Mouse (Mus musculus): ENCODE results near the gene Erg.

Gene Erg

DNA sequence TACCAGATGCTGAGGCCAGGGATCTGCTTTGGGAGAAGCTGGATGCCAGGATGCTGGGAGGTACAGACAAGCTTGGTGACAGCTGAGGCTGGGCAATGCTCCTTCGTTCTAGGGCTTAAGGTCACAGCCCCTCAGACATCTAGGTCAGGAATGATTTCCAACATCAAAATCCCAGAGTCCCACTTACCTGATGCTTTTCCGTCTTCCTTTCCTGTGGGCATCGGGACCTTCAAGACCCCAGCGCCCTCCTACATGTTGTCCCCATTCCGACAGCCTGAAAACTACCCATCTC, at the start of gene Erg:
TSS of gene Erg (minus strand) at position 283 of the 292 bp plus-strand sequence.
- TF ChIP-seq GATA4 (IDR thresholded peaks at IDR 0.05; ENCODE audit: insufficient replicate concordance, low read length) = no peak

DNA sequence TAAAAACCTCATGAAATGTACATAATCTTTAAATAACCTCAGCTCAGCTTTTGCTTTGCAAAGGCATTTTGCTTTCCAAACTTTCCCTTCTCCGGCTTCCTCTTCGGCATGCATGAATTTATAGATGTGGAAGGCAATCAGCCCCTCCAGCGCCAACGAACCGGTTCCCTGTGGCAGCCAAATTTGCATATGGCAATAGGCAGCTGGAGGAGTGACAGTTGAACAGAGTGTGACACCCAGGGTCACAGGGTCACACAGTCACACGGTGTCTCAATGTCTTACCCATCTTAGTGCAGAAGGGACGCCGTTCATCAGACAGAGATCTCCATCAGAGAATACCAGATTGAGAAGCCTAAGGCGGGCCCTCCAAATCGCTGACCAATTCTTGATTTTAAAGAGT, 45.4 kb upstream of the Erg start:
- no peak for TF ChIP-seq GATA4 (IDR thresholded peaks at IDR 0.05; ENCODE audit: insufficient replicate concordance, low read length)

GRCm38 (mm10) chr16:95623876-95624770, 37.7 kb upstream of the Erg start:
- TF ChIP-seq GATA4 (IDR thresholded peaks at IDR 0.05; ENCODE audit: insufficient replicate concordance, low read length) = no peak

GRCm38 (mm10) chr16:95623056-95623455, 36.7 kb upstream of the Erg start:
- TF ChIP-seq GATA4 (IDR thresholded peaks at IDR 0.05; ENCODE audit: insufficient replicate concordance, low read length) = no peak

DNA sequence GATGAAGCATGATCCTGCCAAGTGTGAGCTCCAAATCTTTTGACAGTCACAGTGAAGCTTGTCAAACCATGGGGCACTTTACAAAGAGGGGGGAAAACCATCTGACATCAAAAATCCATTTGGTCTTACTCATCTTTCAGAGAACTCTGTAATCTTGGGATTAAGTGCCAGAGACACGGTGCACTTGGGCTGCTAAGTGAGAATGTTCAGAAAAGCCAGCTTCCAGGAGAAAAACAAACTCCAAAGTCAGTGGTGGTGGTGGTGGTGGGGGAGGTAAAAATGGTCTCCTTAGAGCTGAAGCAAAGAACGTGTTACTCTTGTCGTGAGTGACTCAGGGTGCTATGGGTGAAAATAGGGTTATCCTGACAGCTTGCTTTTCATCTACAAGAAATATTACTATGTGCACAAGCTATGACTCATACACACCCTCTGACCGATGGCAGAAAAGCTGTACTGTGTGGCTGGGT, 33.5 kb upstream of the Erg start:
- no peak for TF ChIP-seq GATA4 (IDR thresholded peaks at IDR 0.05; ENCODE audit: insufficient replicate concordance, low read length)

DNA sequence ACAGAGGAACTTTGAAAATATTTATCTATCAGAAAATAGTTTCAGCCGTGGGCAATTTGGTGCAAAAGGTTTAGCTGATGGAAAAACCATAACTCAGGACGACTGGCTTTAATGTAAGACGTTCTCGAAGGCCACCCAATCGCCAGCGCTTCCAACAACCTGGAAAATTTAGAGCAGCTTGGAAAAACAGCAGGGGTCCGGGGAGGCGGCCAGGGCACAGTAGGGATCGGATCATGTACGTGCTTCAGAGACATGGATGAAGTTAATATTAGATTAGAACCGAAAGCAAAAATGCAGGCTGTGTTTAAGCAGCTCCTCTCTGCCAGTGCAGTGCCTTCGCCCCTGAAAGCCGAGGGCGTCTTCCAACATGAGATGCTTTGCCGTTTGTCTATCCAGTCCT, 31.8 kb upstream of the Erg start:
- TF ChIP-seq GATA4 (IDR thresholded peaks at IDR 0.05; ENCODE audit: insufficient replicate concordance, low read length) = no peak

- TF ChIP-seq GATA4 (IDR thresholded peaks at IDR 0.05; ENCODE audit: insufficient replicate concordance, low read length) = no peak
Observed at GRCm38 (mm10) chr16:95617720-95618119, 31.3 kb upstream of the Erg start.

DNA sequence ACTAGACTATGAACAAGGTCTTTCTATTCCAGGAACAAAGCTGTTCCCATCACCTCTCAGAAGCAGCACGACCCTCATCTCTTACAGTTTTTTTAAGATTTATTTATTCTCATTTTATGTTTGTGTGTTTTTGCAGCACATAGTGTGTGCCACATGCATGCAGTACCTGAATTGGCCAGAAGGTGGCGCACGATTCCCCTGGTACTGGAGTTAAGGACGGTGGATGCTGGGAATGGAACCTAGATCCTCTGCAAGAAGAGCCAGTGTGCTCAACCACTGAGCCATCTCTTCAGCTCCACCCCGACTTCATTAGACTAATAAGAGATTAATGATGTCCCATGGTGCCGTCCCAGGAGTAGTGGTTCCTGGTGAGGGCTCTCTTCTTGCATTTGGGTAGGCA, 29.2 kb upstream of the Erg start:
- no peak for TF ChIP-seq GATA4 (IDR thresholded peaks at IDR 0.05; ENCODE audit: insufficient replicate concordance, low read length)

- TF ChIP-seq GATA4 (IDR thresholded peaks at IDR 0.05; ENCODE audit: insufficient replicate concordance, low read length) = no peak
Observed at GRCm38 (mm10) chr16:95614482-95614881, 28.1 kb upstream of the Erg start.

DNA sequence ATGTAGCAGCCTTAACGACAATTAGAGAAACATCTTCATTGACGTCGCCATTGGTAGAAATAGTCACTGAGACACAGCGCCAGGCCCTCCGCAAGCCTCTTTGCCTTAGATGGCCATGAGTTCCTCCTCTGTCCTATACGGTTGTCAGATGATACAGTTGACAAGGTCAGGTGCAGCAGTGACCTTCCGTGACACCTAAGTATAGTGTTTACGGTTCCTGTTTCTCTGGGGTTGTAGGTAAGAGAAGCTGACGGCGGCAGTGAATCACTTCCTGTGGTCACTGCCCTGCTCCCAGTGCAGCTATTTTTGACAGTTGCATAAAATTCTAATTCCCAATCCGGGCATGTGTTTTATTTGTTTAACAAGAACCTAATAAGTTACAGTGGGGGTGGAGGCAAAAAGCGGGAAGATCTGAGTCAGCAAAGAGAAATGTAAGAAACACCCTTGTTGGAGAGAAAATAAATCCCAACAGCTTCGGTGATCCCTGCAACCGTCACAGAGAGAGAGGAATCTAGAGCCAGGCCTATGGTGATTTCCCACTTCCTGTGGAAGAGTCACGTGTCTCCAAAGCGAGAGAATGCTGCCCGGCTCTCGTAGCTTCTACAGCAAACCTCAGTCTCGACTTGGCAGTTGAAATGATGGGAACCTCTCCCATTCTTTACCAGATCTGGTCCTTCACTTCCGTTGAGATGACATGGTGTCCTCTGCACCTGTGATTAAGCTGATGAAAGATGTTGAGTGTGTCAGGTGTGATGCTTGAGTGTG, 25.8 kb upstream of the Erg start:
- TF ChIP-seq GATA4 (IDR thresholded peaks at IDR 0.05; ENCODE audit: insufficient replicate concordance, low read length) = no peak

DNA sequence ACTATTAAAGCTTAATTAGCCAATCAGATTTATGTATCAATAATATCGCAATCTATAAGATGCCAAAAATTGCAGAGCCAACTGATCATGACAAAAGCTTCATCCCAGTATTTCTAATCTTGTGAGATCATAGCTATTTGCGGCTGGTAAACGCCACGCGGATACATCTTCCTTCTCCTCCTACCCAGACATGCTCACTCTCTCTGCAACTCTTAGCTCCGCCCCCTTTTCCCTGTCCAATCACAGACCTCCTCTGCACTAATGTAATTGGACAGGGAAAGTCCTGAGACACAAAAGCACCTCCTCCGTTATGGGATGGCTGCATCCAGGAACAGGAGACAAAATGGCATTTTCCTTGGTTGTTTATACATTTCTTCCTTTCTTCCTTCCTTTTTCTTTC, 22.2 kb upstream of the Erg start:
- TF ChIP-seq GATA4 (IDR thresholded peaks at IDR 0.05; ENCODE audit: insufficient replicate concordance, low read length) = no peak

DNA sequence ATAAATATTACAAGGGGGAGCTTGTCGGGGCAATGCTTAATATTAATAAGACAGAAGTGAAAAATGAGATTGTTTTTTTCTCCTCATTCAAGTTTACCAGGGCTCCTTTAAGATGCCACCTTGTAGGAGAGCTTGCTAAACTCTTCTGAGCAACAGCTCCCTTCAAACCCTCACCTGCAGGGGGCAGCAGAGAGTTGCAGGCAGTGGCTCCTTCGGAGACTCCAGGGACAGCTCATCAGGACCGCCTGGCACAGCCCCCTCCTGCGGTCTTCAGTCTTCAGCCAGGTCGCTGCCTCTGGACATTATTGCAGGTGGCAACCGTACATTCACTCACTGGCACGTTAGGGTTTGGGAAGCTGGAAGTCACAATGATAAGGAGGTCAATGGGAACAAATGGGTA, 18.9 kb upstream of the Erg start:
- TF ChIP-seq GATA4 (IDR thresholded peaks at IDR 0.05; ENCODE audit: insufficient replicate concordance, low read length) = peak; percentile 30; the same call in 1 of the 2 replicates

- TF ChIP-seq GATA4 (IDR thresholded peaks at IDR 0.05; ENCODE audit: insufficient replicate concordance, low read length) = no peak
Observed at GRCm38 (mm10) chr16:95602504-95602903, 16.1 kb upstream of the Erg start.

- TF ChIP-seq GATA4 (IDR thresholded peaks at IDR 0.05; ENCODE audit: insufficient replicate concordance, low read length) = no peak
Observed at GRCm38 (mm10) chr16:95601807-95602206, 15.4 kb upstream of the Erg start.

GRCm38 (mm10) chr16:95601219-95601580, 14.8 kb upstream of the Erg start:
- no peak for TF ChIP-seq GATA4 (IDR thresholded peaks at IDR 0.05; ENCODE audit: insufficient replicate concordance, low read length)

DNA sequence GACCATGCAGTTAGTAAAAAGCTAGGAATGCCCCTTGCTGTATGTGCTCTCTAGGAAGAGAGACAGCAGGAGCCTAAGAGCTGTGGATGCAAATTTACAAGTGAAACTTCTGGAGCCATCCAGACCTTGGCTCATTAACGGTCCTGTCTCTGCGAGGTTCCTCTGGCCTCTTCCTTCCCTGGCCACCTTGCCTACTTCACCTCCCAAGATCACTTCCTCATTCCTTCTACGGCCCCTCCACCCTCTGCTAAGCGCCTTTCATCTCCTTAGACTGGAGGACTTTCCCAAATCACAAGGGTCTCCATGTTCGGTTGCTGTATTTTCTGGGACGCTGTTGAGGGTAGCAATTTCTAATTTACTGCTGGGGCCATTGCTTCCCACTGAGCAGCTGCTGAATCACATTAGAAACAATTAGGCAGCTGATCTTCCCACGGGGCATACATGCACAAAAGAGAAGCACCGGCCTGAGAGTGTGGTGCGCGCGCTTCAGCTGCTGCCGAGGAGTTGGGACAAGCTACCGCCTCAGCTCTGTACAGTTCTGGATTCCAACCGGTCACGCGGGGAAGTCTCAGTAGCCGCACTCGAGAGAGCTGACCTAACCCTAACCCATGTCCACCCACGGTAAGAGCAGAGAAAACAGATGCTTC, 14.3 kb upstream of the Erg start:
- no peak for TF ChIP-seq GATA4 (IDR thresholded peaks at IDR 0.05; ENCODE audit: insufficient replicate concordance, low read length)
